Mouse (Mus musculus) stomach, embryonic 16.5 days (tissue): ENCODE data around the gene Myo16. TPM values are rescaled to one million over a fixed set of nuclear protein-coding genes. Genes with fewer than 3 reads are reported as not detected.

Source experiments
- ATAC-seq: fragments of 200-750 bp; cut with Nextera tagmentation; 2 replicates; pipeline ENCODE4 v1.8.0; 2017; ENCODE audit warnings: moderate number of reproducible peaks, moderate TSS enrichment; ENCODE audit not compliant: insufficient read depth, low FRiP score
- H3K27ac ChIP-seq: fragments of 300-500 bp; sonication (generic); 2 replicates; pipeline ENCODE4 v1.5.1; 2014; ENCODE audit warnings: low read length
- H3K27me3 ChIP-seq: fragments of 300-500 bp; sonication (generic); 2 replicates; pipeline ENCODE4 v1.6.1; 2014; ENCODE audit warnings: low read length, control low read depth, mixed read lengths; ENCODE audit not compliant: control insufficient read depth, insufficient read depth
- H3K36me3 ChIP-seq: fragments of 300-500 bp; sonication (generic); 2 replicates; pipeline ENCODE4 v1.6.1; 2014; ENCODE audit warnings: low read length; ENCODE audit not compliant: control insufficient read depth, insufficient read depth
- H3K4me1 ChIP-seq: fragments of 300-500 bp; sonication (generic); 2 replicates; pipeline ENCODE4 v1.6.1; 2014; ENCODE audit warnings: low read length, control low read depth, mixed read lengths; ENCODE audit not compliant: control insufficient read depth, insufficient read depth
- H3K4me2 ChIP-seq: fragments of 300-500 bp; sonication (generic); 2 replicates; pipeline ENCODE4 v1.6.1; 2014; ENCODE audit warnings: low read depth, low read length, mixed read lengths
- H3K4me3 ChIP-seq: fragments of 300-500 bp; sonication (generic); replicated peaks from 2 replicates; pipeline ENCODE4 v1.5.1; 2014; ENCODE audit warnings: mild to moderate bottlenecking, low read length
- H3K9ac ChIP-seq: fragments of 300-500 bp; sonication (generic); 2 replicates; pipeline ENCODE4 v1.6.1; 2014; ENCODE audit warnings: low read length
- H3K9me3 ChIP-seq: fragments of 300-500 bp; sonication (generic); replicated peaks from 2 replicates; pipeline ENCODE4 v1.6.1; 2016; ENCODE audit warnings: low read length, control low read depth; ENCODE audit not compliant: control insufficient read depth
- WGBS: fragments of 180-500 bp; shearing (Covaris S2); extraction: QIAGEN DNeasy Blood & Tissue Kit; methylation state at CpG from one replicate; pipeline ENCODE4 v1.1.7; 2014; 5-methylcytosine and 5-hydroxymethylcytosine counted together
- polyA plus RNA-seq: library from polyadenylated mRNA; unstranded; fragments of >200 nt; fragmentation: Nextera tagmentation; extraction: Ambion mirVana; gene quantifications from 2 replicates; pipeline ENCODE4 v1.2.1, GENCODE M21; 2015

Gene Myo16
- polyA plus RNA-seq: 3.1 and 3.2 TPM in 2 replicates

DNA sequence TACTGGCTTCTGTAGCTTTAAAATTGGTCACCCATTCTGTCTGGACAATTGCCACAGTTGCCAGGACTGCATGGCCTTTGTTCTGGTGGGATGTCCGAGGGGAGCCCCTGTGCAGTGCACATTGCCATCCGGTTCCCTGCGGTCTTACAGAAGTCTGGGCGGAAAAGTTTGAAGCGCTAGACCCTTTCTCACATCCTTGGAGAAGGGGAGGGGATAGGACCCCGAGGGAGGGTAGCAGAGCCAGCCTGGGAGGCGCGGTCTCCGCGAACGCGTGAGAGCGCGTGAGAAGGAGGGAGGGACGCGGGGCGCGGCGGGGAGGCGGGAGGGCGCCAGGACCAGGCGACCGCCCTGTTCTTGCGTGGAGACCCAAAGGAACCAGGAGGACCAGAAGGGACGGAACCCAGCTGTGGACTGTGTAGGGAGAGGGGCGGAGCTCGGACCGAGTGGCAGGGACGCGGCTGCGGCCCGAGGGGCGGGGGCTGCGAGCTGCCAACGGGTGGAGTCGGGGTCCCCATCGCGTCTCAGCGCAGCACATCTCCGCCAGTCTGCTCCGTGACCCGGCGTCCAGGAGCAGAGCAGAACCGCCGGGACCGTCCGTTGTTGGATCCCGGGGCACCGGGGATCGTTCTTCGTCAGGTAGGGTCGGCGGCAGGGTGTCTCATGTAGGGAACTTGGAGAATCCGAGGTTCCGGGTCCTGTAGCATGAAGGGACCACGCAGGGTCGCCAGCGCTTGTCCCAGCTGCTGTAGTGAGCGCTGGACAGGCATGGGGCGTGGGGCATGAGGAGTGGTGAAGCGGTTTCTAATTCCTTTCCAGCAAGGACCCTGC, at the start of gene Myo16:
TSS of gene Myo16 (plus strand) at position 301 of the 828 bp plus-strand sequence.
- Histone ChIP-seq H3K9me3 (no peaks in the 10 kb centered on the region; the same call in 1 of the 2 replicates), H3K9ac (peak within 1 kb of the TSS; percentile 70), H3K27me3 (peaks cover 7% of the 10 kb centered on the region; the same call in 1 of the 2 replicates), H3K4me2 (peak within 1 kb of the TSS; percentile 84), H3K36me3 (no peaks in the 10 kb centered on the region), H3K27ac (no peak within 1 kb of the TSS), H3K4me3 (peak within 1 kb of the TSS; percentile 57), H3K4me1 (peaks cover 4% of the 10 kb centered on the region; the same call in 1 of the 2 replicates)
- ATAC-seq: peak; percentile 75
- under 1% methylated on average over 61 of the region's 61 CpGs for WGBS

DNA sequence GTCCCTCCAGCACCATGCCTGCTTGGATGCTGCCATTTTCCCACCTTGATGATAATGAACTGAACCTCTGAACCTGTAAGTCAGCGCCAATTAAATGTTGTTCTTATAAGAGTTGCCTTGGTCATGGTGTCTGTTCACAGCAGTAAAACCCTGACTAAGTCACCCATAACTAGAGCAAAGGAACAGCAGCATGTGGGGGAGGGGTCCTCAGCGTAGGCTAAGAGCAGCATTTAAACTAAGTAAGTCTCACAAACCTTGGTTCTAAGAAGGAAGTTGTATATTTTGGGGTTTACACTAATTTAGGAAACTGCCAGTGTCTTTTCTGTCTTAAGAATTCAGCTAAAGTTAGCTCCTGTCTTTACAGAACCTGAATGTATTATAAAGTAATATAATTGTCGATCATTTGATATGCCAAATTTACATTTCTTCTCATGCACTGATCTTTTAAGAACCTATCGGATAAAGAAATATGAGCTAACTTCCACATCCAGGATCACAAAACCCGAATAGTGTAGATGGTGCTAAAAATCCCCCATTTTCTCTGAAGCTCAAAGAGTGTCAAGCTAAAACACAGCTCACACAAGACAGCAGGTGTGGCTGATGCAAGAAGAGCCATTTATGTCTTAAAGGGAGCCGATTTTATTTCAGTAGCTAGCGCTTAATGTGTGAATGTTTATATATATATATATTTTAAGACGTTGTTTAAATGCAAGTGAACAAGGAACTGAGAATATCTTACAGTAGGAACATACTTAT, 45.0 kb upstream of the Myo16 start:
- no peaks in the 10 kb centered on the region for H3K36me3 ChIP-seq
- no peak overlapping the region for H3K4me2 ChIP-seq
- H3K9me3 ChIP-seq: no peaks in the 10 kb centered on the region
- H3K4me3 ChIP-seq: no peak overlapping the region
- 85% methylated on average over 8 of the region's 8 CpGs for WGBS
- no peak for ATAC-seq
- H3K9ac ChIP-seq: no peak overlapping the region
- no peaks in the 10 kb centered on the region for H3K27me3 ChIP-seq
- no peak overlapping the region for H3K27ac ChIP-seq
- H3K4me1 ChIP-seq: no peaks in the 10 kb centered on the region

DNA sequence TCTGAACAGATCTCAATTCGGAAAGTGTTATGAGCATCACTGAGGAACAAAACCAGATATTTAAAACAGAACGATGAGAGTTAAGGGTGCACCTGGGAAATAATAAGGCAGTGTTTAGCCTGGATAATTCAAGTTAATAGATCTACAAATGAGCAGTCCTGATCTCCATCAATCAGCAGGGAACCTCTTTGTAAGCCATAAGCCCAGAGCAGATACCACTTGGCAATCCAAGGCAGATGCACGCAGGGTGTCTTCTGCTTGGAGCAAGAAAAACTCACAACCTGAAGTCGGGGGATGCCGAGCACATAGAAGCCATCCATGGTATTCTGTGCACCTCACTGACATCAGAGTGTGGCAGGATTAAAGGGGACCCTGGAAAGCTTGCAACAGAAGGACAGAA, 31.0 kb upstream of the Myo16 start:
- H3K4me2 ChIP-seq: no peak overlapping the region
- no peak overlapping the region for H3K4me3 ChIP-seq
- H3K36me3 ChIP-seq: no peaks in the 10 kb centered on the region
- H3K9me3 ChIP-seq: no peaks in the 10 kb centered on the region
- no peak overlapping the region for H3K27ac ChIP-seq
- ATAC-seq: no peak
- no peaks in the 10 kb centered on the region for H3K27me3 ChIP-seq
- no peak overlapping the region for H3K9ac ChIP-seq
- WGBS: 86% methylated on average over 5 of the region's 5 CpGs
- no peaks in the 10 kb centered on the region for H3K4me1 ChIP-seq

DNA sequence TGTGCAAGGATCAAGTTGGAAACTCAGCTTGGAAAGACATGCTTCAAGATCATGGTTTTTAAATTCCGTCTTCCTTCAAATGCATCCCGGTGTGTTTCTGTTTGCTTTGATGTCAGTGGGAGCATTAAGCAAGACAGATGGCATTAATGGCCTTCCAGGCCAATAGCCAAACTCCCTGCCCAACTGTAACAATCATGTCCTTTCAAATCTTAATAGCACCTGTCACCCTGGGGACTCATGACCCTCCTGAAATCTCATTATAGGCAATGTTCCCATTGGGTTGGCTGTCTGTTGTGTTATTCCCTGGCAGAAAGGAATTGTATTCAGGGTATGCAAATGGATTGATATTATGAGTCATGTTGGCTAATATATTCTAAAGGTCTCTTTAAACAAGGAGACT, 30.3 kb upstream of the Myo16 start:
- no peak overlapping the region for H3K27ac ChIP-seq
- H3K9ac ChIP-seq: no peak overlapping the region
- no peaks in the 10 kb centered on the region for H3K36me3 ChIP-seq
- WGBS: 62% methylated on average over 2 of the region's 2 CpGs
- no peak for ATAC-seq
- no peaks in the 10 kb centered on the region for H3K9me3 ChIP-seq
- no peaks in the 10 kb centered on the region for H3K27me3 ChIP-seq
- no peak overlapping the region for H3K4me3 ChIP-seq
- no peak overlapping the region for H3K4me2 ChIP-seq
- H3K4me1 ChIP-seq: no peaks in the 10 kb centered on the region

DNA sequence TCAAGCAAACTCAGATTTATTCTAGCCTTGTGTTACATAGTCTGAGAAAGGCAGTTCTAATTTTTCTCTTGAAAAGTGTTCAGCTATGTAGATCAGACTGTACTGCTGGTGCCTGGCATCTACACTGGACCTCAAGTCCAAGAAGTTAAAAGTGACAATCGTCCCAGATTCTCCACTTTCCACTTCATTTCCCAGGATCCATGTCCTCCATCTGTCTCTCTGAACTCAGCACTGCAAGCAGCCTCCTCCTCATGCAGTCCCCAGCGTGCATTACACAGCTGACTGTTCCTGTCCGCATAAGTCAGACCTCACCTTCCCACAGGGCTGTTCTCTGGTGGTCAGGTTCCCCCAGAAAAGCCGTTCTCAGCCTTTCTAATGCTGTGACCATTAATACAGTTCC, 28.0 kb upstream of the Myo16 start:
- H3K4me1 ChIP-seq: no peaks in the 10 kb centered on the region
- no peak overlapping the region for H3K4me3 ChIP-seq
- ATAC-seq: no peak
- H3K9ac ChIP-seq: no peak overlapping the region
- WGBS: 69% methylated on average over 4 of the region's 4 CpGs
- no peak overlapping the region for H3K4me2 ChIP-seq
- no peak overlapping the region for H3K27ac ChIP-seq
- H3K9me3 ChIP-seq: no peaks in the 10 kb centered on the region
- H3K27me3 ChIP-seq: no peaks in the 10 kb centered on the region
- H3K36me3 ChIP-seq: no peaks in the 10 kb centered on the region

DNA sequence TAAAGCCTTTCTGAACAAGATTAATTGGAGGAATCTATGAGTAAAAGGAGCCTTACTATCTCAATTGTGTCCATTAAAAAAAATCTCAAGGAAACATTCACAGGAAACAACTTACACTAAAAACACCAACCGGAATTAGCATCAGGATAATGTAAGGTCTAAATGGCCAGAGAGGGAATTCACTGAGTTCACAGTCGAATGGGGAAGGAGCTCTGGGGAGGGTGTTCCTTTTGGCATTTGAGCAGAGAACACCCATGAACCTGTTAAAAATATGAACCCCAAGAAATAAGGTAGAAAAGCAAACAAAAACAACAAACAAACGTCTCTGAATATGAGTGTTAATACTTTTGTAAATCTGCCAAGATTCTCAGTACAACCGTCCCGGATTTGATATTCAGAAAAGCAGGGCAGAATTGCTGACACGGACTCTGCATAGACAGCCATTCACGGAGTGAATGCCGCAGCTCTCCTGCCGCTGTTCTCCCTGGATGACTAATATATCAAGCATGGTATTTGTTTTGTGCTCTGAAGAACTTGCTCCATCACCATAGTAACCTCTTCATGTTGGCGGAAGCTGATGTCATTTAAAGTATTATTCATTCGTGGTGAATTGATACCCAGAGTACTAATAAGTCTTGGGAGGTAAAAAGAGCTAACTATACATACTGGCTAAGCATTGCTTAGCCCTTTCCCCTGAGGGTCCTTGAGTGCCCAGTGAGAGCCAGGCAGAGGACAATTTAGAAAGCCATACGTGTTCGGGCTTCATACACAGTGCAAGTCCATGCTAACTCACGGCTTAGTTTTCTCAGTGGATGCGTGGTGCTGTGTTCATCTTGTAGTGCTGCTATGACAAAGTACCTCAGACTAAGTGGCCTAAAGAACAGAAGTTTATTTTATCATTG, 22.9 kb upstream of the Myo16 start:
- Histone ChIP-seq H3K27me3 (no peaks in the 10 kb centered on the region), H3K27ac (no peak overlapping the region), H3K4me3 (no peak overlapping the region), H3K36me3 (no peaks in the 10 kb centered on the region), H3K9me3 (no peaks in the 10 kb centered on the region), H3K4me1 (no peaks in the 10 kb centered on the region), H3K4me2 (no peak overlapping the region), H3K9ac (no peak overlapping the region)
- ATAC-seq: peak; percentile 62; the same call in 1 of the 2 replicates
- 57% methylated on average over 15 of the region's 15 CpGs for WGBS

DNA sequence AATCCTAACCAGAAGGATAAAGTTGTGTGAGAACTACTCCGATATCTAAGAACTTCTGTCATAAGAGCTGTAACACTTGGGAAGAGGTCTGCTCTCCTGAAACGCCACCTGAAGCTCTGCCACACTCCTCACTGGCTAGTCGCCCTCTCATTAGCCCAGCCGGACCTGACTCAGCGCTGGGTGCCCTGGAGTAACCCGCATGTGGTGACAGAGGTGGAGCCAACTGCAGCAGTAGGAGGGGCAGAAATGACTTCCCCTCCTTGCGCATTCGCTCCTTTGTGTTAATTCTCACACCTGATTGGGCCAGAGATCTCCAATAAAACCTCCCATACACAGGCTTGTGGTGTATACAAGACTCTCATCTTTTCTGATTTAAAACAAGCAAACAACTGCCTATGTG, 14.2 kb upstream of the Myo16 start:
- Histone ChIP-seq H3K4me3 (no peak overlapping the region), H3K36me3 (no peaks in the 10 kb centered on the region), H3K27ac (no peak overlapping the region), H3K4me2 (no peak overlapping the region), H3K27me3 (no peaks in the 10 kb centered on the region), H3K9ac (no peak overlapping the region), H3K4me1 (no peaks in the 10 kb centered on the region), H3K9me3 (no peaks in the 10 kb centered on the region)
- 40% methylated on average over 8 of the region's 8 CpGs for WGBS
- no peak for ATAC-seq

DNA sequence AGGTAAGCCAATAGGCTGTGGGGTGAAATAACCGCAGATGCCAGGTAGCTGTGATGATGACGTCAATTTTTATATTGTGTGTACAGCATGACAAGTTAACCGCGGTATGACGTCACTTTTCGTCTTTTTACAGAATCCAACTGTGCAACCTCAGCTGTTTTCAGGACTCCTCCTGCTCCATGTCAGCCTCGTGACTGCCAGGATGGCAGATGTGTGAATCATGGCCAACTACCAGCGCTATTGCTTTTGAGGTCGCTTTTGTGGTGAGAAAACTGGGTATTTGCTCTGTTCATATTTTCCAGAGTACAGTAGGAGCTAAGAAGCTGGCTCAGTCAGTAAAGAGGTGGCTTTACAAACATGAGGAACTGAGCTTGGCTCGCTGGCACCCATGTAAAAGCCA, 9.8 kb upstream of the Myo16 start:
- Histone ChIP-seq H3K27ac (no peak overlapping the region), H3K4me2 (no peak overlapping the region), H3K4me3 (no peak overlapping the region), H3K27me3 (no peaks in the 10 kb centered on the region), H3K36me3 (no peaks in the 10 kb centered on the region), H3K4me1 (no peaks in the 10 kb centered on the region), H3K9ac (no peak overlapping the region), H3K9me3 (no peaks in the 10 kb centered on the region)
- 82% methylated on average over 10 of the region's 10 CpGs for WGBS
- ATAC-seq: no peak
